Mouse (Mus musculus): ENCODE measurements around the gene Hbq1a. TPM values are rescaled to one million over a fixed set of nuclear protein-coding genes. Genes with fewer than 3 reads are reported as not detected.
A peak's percentile ranks its signal among the peaks of the same experiment; 100 is the strongest.

Hbq1a gene
- polyA plus RNA-seq, 1 experiment from 2014 or later: not detected

DNA sequence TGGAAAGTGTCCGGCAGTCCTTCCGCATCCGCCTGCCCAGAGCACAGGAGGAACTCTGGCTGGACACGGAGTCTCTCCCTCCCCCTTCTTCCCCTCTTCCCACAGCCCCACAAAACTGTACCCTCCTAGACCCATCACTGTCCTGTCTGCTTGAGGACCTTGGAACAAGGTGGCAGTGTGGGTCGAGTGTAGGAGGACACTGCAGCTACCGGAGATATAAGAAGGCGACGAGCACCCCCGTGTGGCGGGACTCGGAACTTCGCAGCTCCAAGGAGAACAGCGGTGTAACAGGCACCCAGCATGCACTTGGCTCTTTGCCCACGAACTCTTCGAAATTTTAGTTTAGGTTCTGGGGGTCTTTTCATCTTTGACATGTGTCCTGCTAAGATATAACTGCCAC is 24.7 kb downstream of the Hbq1a start:
- peak; percentile 85 for TF ChIP-seq CTCF (IDR thresholded peaks at IDR 0.05)
- ATAC-seq: peak; percentile 59
- ChIA-PET CTCF (interaction anchor here (0.9 to 2.2 kb wide), 9 partner anchors 9 to 142 kb away, joined by 3 to 14 read pairs (median 5); no protein-coding TSS in a partner anchor), POLR2A (no interaction called here)
- DNase-seq (ENCODE audit: low read depth, low spot score): no peak
- peaks cover 31% of the 10 kb centered on the region for H3K27me3 ChIP-seq
- in situ Hi-C loops (cut with MboI; ENCODE audit: low pct_unique_long_range_greater_than_20kb): no loop called here

DNA sequence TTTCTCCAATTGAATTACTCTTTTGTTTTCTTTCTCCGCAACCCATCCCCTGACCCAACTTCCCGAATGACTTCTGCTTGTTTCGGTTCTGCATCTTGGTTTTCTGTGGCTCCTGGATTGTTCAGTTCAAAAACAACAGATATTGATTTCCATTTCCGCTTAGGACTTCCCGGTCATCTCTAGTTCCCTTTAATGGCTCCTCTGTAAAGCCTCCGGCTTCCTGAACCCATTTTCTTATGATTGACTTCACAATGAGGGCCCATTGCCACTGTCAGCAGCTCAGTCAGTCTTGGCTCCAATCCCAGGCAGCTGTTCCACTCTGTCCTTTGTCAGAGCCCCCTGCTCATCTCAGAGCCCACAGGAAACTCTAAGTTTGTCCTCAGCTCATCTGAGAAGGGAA is 31.2 kb downstream of the Hbq1a start:
- ChIA-PET POLR2A (interaction anchor here (0.6 to 0.7 kb wide), 2 partner anchors 18 to 55 kb away, joined by 3 to 4 read pairs; partner anchors contain the start of gene Hba-x), CTCF (interaction anchor here (1.3 to 1.5 kb wide), 2 partner anchors 10 to 11 kb away, joined by 3 to 4 read pairs; no protein-coding TSS in a partner anchor)
- ATAC-seq (no peak), DNase-seq (ENCODE audit: low read depth, low spot score) (no peak)
- TF ChIP-seq CTCF (IDR thresholded peaks at IDR 0.05): no peak
- in situ Hi-C loops (cut with MboI; ENCODE audit: low pct_unique_long_range_greater_than_20kb): no loop called here
- peaks cover 17% of the 10 kb centered on the region for H3K27me3 ChIP-seq

DNA sequence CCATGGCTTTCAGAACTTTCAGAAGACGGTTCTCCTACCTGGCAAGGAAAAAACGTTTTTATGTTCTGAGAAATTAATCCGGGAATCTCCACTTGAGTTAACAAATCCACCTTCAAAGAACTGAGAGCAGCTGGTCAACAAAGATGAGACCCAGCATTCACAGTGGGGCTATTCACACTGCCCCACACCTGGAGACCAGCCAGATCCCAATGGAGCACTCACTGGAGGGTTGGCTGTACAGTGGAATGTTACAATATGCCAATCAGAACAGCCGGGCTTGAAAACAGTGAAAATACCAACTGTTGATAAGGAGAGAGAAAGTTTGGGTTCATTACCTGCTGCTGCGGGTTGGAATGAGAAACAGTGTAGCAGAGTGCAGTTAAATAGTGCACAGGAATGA is 32.0 kb downstream of the Hbq1a start:
- no peak for ATAC-seq
- in situ Hi-C loops (cut with MboI; ENCODE audit: low pct_unique_long_range_greater_than_20kb): no loop called here
- H3K27me3 ChIP-seq: peaks cover 10% of the 10 kb centered on the region
- ChIA-PET POLR2A (no interaction called here), CTCF (no interaction called here)
- DNase-seq (ENCODE audit: low read depth, low spot score): no peak
- TF ChIP-seq CTCF (IDR thresholded peaks at IDR 0.05): no peak

DNA sequence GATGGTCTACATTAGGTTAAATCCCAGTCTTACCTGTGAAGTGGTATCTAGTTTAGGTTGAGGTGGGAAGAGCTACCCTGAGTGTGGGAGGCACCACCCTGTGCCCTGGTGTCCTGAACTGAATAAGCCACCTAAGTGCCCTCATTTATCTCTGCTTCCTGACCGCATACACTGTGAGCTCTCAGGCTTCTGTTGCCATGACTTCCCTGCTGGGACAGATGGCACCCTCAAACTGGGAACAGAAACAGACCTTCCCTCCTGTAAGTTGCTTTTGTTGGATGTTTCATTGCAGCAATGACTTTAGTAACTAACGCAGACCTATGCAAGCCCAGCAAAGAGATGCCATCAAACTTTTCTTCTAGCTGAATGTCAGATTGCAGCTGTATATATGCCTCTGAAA is 33.4 kb downstream of the Hbq1a start:
- no peak for ATAC-seq
- in situ Hi-C loops (cut with MboI; ENCODE audit: low pct_unique_long_range_greater_than_20kb): no loop called here

DNA sequence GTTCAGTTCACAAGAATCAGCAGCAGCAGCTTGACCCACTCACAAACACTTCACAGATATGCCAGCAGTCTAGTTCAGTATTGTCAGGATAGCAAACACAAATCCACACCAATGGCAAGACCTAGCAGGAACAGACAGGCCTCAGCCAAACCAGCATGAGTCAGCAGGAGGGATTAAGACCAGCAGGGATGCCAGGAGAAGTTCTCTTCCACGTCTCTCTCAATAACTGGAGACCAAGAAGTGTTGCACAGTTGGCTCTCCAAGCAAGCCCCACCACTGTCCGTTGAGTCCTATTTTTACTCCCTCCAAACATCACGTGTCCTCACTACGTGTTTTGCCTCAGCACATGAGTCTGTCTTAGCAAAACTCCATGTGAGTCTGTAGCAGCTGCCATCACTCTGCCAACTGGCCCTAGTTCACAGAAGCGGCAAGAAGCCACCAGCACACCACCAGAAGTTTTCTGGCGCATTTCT is 36.6 kb downstream of the Hbq1a start:
- ChIA-PET CTCF (interaction anchor here (2.2 kb wide), 1 partner anchor 12 kb away, joined by 6 read pairs; no protein-coding TSS in a partner anchor), POLR2A (no interaction called here)
- in situ Hi-C loops (cut with MboI; ENCODE audit: low pct_unique_long_range_greater_than_20kb): no loop called here
- DNase-seq (ENCODE audit: low read depth, low spot score) (no peak), ATAC-seq (no peak)
- no peak for TF ChIP-seq CTCF (IDR thresholded peaks at IDR 0.05)
- H3K27me3 ChIP-seq: peaks cover 4% of the 10 kb centered on the region

More for the DNA sequence above, 33.4 kb downstream of the Hbq1a start:
- peaks cover 7% of the 10 kb centered on the region for H3K27me3 ChIP-seq
- ChIA-PET POLR2A (no interaction called here), CTCF (interaction anchor here (1.3 to 2.8 kb wide), 3 partner anchors 9 to 12 kb away, joined by 5 to 14 read pairs (median 9); no protein-coding TSS in a partner anchor)
- DNase-seq (ENCODE audit: low read depth, low spot score): no peak
- TF ChIP-seq CTCF (IDR thresholded peaks at IDR 0.05): no peak

DNA sequence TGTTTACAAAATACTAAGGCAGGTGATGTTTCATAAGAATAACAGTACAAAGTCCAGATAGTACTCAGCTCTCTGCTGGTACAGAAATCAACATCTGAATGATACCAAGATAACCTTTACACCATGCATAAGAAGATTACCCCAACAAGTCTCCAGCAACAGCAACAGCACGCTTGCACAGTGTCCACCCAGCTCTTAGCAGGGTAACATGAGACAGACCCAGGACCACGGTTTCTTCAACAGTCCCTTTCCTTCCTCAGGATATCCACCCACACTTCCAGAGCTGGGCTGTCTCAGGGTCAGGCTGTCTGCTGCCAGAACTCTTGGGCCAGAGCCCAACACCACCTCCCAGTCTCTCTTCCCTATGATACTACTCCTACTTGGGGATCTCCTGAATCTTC is 39.3 kb downstream of the Hbq1a start:
- in situ Hi-C loops (cut with MboI; ENCODE audit: low pct_unique_long_range_greater_than_20kb): no loop called here
- no peak for TF ChIP-seq CTCF (IDR thresholded peaks at IDR 0.05)
- DNase-seq (ENCODE audit: low read depth, low spot score) (no peak), ATAC-seq (no peak)
- H3K27me3 ChIP-seq: no peaks in the 10 kb centered on the region
- CTCF ChIA-PET: no interaction called here
- POLR2A ChIA-PET: no interaction called here

DNA sequence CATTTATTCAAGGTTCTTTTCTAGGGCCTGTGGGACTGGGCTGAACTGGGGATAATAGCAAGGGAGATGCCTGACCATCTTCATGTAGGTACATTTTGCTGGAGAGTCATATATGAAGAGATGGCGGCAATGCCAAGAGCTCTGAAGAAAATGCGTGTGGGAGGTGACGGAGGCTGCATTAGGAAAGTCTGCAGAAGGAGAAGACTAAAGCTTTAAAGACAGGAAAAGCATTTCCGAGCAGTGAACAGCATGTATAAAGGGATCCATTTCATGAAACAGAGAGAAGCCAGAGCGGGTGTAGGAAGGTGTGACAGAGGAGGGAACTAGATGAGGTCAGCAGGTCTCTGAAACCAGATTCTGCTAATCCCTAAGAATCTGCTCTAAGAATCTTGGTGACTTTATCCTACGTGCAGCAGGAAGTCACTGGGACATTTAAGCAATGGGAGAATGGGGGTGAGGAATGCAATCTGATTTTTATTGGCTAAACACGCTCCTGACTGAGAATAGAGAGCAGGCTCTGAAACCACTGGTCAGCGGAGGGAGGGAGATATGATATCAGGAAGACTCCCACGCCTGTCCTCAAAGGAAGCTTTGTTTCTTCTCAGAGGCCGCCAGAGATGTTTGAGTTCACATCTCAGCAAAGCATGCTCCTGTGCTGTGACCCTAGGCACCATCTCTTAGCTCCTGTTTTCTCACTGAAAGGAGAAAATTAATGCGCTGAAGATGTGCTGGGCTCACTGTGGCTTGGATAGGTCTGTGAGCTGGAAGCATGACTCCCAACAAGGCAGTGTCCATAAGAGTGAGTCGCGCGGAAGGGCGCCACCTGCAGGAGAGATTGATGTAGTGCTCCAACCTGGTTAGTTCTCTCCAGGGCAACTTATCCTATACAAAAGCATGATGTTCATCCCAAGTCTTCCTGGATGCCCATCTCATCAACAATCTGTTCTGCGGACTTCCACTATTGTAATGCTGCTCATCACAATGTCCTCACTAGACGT is 40.9 kb downstream of the Hbq1a start:
- DNase-seq (ENCODE audit: low read depth, low spot score) (no peak), ATAC-seq (peak; percentile 61)
- in situ Hi-C loops (cut with MboI; ENCODE audit: low pct_unique_long_range_greater_than_20kb): no loop called here
- CTCF ChIA-PET: interaction anchor here (0.7 to 2.2 kb wide), 10 partner anchors 7 to 155 kb away, joined by 3 to 14 read pairs (median 4); no protein-coding TSS in a partner anchor
- no peaks in the 10 kb centered on the region for H3K27me3 ChIP-seq
- POLR2A ChIA-PET: no interaction called here
- TF ChIP-seq CTCF (IDR thresholded peaks at IDR 0.05): peak; percentile 81

DNA sequence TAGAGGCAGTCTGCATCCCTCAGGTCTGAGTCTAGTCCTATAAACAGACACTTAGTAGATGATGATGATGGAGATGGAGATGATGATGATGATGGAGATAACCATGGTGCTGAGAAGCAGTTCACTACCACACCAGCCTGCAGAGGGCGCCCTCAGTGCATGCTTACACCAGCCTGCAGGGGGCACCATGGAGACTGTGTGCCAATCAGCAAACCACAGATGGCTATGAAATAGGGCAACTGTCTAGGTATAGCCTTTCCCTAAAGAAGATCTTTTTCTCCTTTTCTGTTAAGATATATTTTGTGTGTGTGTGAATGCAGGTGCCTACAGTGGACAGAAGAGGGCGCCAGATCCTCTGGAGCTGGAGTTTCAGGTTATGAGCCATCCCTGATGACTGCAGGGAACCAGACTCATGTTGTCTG is 42.9 kb downstream of the Hbq1a start:
- ChIA-PET POLR2A (no interaction called here), CTCF (interaction anchor here (0.7 to 2.2 kb wide), 12 partner anchors 9 to 118 kb away, joined by 3 to 10 read pairs (median 4); no protein-coding TSS in a partner anchor)
- peak; percentile 97 for TF ChIP-seq CTCF (IDR thresholded peaks at IDR 0.05)
- in situ Hi-C loops (cut with MboI; ENCODE audit: low pct_unique_long_range_greater_than_20kb): no loop called here
- DNase-seq (ENCODE audit: low read depth, low spot score) (no peak), ATAC-seq (no peak)
- no peaks in the 10 kb centered on the region for H3K27me3 ChIP-seq

DNA sequence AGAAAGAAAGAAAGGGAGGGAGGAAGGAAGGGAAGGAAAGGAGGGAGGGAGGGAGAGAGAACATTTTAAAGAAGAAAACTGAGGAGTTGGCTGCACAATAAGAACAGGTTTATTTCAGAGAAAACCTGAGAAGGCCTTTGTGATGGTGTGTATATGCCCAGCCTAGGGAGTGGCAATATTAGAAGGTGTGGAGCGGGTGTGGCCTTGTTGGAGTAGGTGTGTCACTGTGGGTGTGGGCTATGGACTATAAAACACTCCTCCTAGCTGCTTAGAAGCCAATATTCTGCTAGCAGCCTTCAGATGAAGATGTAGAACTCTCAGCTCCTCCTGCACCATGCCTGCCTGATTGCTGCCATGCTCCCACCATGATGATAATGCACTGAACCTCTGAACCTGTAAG is 43.5 kb downstream of the Hbq1a start:
- CTCF ChIA-PET: interaction anchor here (0.7 to 2.2 kb wide), 3 partner anchors 9 to 117 kb away, joined by 3 to 10 read pairs (median 9); no protein-coding TSS in a partner anchor
- in situ Hi-C loops (cut with MboI; ENCODE audit: low pct_unique_long_range_greater_than_20kb): no loop called here
- TF ChIP-seq CTCF (IDR thresholded peaks at IDR 0.05): no peak

DNA sequence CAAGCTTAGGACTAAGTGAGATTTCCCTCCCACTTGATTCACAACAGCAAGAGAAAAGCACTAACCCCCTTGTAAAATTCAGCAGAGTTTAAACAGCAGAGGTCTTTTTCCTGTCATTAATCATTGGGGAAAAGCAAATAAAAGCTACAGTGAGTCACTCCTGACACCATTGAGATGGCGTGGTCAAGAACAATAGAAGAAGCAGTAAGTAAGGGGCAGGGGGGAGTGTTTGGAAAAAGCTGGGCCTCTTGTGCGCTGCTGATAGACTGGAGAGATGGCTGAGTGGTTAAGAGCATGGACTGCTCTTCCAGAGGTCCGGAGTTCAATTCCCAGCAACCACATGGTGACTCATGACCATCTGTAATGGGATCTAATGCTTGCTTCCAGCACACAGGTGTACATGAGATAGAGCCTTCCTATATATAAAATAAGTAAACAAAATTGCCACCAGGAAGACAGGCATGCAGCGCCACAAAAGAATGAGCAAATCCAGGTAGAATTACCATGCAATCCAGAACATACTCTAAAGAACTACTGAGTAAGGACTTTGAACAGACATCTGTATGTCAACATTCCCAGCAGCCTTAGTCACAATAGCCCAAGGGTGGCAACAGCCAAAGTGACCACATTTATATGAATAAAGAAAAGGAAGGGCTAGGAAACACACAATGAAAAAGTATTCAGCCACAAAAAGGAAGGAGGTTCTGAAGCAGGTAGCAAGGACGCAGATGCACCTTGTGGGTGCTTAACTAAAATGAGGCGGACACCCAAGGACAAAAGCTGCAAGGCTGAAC is 45.8 kb downstream of the Hbq1a start:
- CTCF ChIA-PET: interaction anchor here (1.2 to 2.2 kb wide), 4 partner anchors 20 to 246 kb away, joined by 3 to 5 read pairs (median 3); no protein-coding TSS in a partner anchor
- in situ Hi-C loops (cut with MboI; ENCODE audit: low pct_unique_long_range_greater_than_20kb): loop anchor here (5.0 kb wide), 1 partner anchor 107 kb away; no protein-coding TSS in a partner anchor
- DNase-seq (ENCODE audit: low read depth, low spot score): no peak

More for the DNA sequence above, 43.5 kb downstream of the Hbq1a start:
- ATAC-seq (no peak), DNase-seq (ENCODE audit: low read depth, low spot score) (no peak)
- H3K27me3 ChIP-seq: no peaks in the 10 kb centered on the region
- POLR2A ChIA-PET: no interaction called here

More for the DNA sequence above, 45.8 kb downstream of the Hbq1a start:
- POLR2A ChIA-PET: interaction anchor here (0.6 kb wide), 2 partner anchors 48 to 432 kb away, joined by 3 to 8 read pairs; no protein-coding TSS in a partner anchor
- no peak for TF ChIP-seq CTCF (IDR thresholded peaks at IDR 0.05)
- no peaks in the 10 kb centered on the region for H3K27me3 ChIP-seq
- ATAC-seq: peak; percentile 15

All from Patski (cell line).